In genomic region chr11:75092656-75093055, GRCm38 (mm10) we compare ENCODE assay signal across 9 mouse cellular contexts.
DNase-seq lines count a peak whose midpoint lies in the region; ATAC-seq and TF ChIP-seq lines count a peak whose summit lies in the region.
"Had no signal": no experiment of that assay in that cellular context is flagged by ENCODE, and none has a peak within 500 bp of the region (broad histone marks: within the 10 kb centered on the region; RNA-seq: fewer than 3 reads in every experiment).

No protein-coding gene starts in this region.

- 0 out of 2 replicates have a peak overlapping the region, but pooled peaks have one; percentile 6 for H3K27ac ChIP-seq in gastrocnemius, adult 2 months
- H3K27ac ChIP-seq in heart, embryonic 13.5 days (replicated peaks) = peak overlapping the region; percentile 73
- H3K27ac ChIP-seq: limb, embryonic 12.5 days had no signal

- H3K9ac ChIP-seq in heart, embryonic 13.5 days = no peak overlapping the region
- H3K9ac ChIP-seq: limb, embryonic 12.5 days had no signal

- peaks cover 2% of the 10 kb centered on the region for H3K36me3 ChIP-seq in heart, embryonic 13.5 days

- no peaks in the 10 kb centered on the region for H3K9me3 ChIP-seq in heart, embryonic 13.5 days
- H3K9me3 ChIP-seq: limb, embryonic 12.5 days had no signal

- peaks cover 18% of the 10 kb centered on the region for H3K4me1 ChIP-seq in heart, embryonic 13.5 days
- H3K4me1 ChIP-seq: limb, embryonic 12.5 days had no signal

- no peak overlapping the region for H3K4me2 ChIP-seq in heart, embryonic 13.5 days
- H3K4me2 ChIP-seq: limb, embryonic 12.5 days had no signal

- CTCF ChIA-PET in Patski (lab: Charles Lee) = interaction anchor here (0.7 to 1.7 kb wide), 6 partner anchors 10 to 68 kb away, joined by 3 to 4 read pairs (median 3); no protein-coding TSS in a partner anchor

- WGBS in heart, embryonic 13.5 days = 41% methylated on average over 5 of the region's 5 CpGs

- in situ Hi-C loops in Patski (cut with MboI; ENCODE audit: low pct_unique_long_range_greater_than_20kb) = no loop called here

- no peak overlapping the region for H3K4me3 ChIP-seq in gastrocnemius, adult 2 months
- no peak overlapping the region for H3K4me3 ChIP-seq in heart, embryonic 13.5 days
- H3K4me3 ChIP-seq: limb, embryonic 12.5 days had no signal

- peak; percentile 60 for DNase-seq in gastrocnemius, adult 2 months
- DNase-seq in gastrocnemius, postnatal 36 days = no peak
- peak; percentile 54 for DNase-seq in Patski (ENCODE audit: low read depth, low spot score)
- DNase-seq in kidney, postnatal 14 days = peak; percentile 57
- no peak for DNase-seq in layer of hippocampus, adult 9-10 months (ENCODE audit: low spot score)
- no peak for DNase-seq in layer of hippocampus, adult 11-12 months (ENCODE audit: low spot score)
- DNase-seq in right cerebral cortex, postnatal 36 days (ENCODE audit: low spot score in 2 of 2) = no peak

- intact Hi-C loops in gastrocnemius, adult 2 months (cut with DNase I) = no loop called here
- intact Hi-C loops in gastrocnemius, postnatal 36 days (cut with DNase I) = no loop called here

- ATAC-seq in Patski = peak; percentile 71
- no peak for ATAC-seq in heart, embryonic 13.5 days (ENCODE audit: extremely low read depth, insufficient number of reproducible peaks, low FRiP score, low TSS enrichment)

- POLR2A ChIA-PET in Patski (lab: Charles Lee) = no interaction called here

- H3K27me3 ChIP-seq in Patski = no peaks in the 10 kb centered on the region
- H3K27me3 ChIP-seq in heart, embryonic 13.5 days (replicated peaks) = no peaks in the 10 kb centered on the region
- H3K27me3 ChIP-seq: limb, embryonic 12.5 days had no signal

- TF ChIP-seq CTCF in gastrocnemius, adult 2 months (IDR thresholded peaks at IDR 0.05) = no peak
- TF ChIP-seq CTCF in Patski (IDR thresholded peaks at IDR 0.05) = no peak

Comparison
In these comparisons a context has a peak if more than half of its experiments do, and no peak if none do; other contexts are left out.
1. DNase-seq: peak in gastrocnemius, adult 2 months (single experiment), Patski (single experiment) and kidney, postnatal 14 days (single experiment); none in gastrocnemius, postnatal 36 days (0 of 2), layer of hippocampus, adult 9-10 months (single experiment), layer of hippocampus, adult 11-12 months (single experiment) and right cerebral cortex, postnatal 36 days (0 of 2).